Mouse (Mus musculus): Measurements from ENCODE around the gene Hsd11b1.

- TF ChIP-seq EP300 (IDR thresholded peaks at IDR 0.05), result peak; percentile 37; the same call in 1 of the 2 replicates
- TF ChIP-seq CTCF (IDR thresholded peaks at IDR 0.05), result no peak
Measured at GRCm38 (mm10) chr1:193195169-193195810, 68.6 kb downstream of the Hsd11b1 start.
